Mouse (Mus musculus): ENCODE measurements around the gene Bahcc1. TPM values are rescaled to one million over a fixed set of nuclear protein-coding genes. Genes with fewer than 3 reads are reported as not detected.

Gene Bahcc1
- total RNA-seq, 2 experiments from 2014 or later = 19.7 to 20.6 TPM

DNA sequence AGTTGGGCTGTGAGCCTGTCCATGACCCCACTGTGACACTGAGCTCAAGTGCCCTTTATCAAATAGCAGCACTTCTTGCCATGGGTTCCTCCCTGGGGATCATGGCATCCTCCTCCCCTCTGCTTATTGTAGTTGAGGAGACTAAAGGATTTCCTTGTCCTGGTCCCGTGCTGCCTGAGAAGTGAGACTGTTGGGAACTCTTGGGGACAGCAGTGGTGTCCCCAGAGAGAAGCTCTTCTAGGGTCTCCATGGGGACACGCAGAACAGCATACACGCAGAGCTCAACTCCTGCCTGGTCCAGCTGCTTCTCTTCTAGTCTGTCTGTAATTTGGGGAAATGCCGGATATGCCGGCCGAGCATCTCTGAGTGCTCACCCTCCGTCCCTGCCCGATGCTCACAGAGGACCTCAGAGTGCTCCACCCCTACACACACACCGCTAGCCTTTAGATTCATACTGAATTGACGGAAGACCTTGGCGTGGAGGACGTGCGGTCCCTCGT, 33.6 kb downstream of the Bahcc1 start:
- intact Hi-C loops (cut with DNase I) = no loop called here

DNA sequence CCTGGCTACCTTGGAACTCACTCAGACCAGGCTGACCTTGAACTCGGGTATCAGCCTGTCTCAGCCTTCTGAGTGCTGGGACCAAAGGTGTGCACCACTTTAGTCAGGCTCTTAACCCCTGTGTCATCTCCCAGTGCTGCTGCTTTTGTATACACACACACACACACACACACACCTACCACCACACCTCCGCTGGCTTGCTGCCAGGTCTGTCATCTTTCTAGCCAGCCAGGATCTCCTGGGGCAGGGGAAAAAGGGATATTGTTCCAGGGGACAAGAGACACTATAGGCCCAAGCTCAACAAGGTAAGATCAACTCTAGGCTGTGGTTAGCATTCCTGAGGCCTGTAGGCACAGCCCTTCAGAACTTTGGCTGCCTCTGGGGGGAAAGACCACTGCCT, 34.5 kb downstream of the Bahcc1 start:
- intact Hi-C loops (cut with DNase I) = no loop called here
- DNase-seq (ENCODE audit: extremely low spot score in 1 of 2, low spot score in 2 of 2) = no peak

More for the DNA sequence above, 33.6 kb downstream of the Bahcc1 start:
- DNase-seq (ENCODE audit: extremely low spot score in 1 of 2, low spot score in 2 of 2) = no peak

- intact Hi-C loops (cut with DNase I) = no loop called here
- DNase-seq (ENCODE audit: extremely low spot score in 1 of 2, low spot score in 2 of 2) = no peak
Observed at GRCm38 (mm10) chr11:120267676-120268075, 34.9 kb downstream of the Bahcc1 start.

DNA sequence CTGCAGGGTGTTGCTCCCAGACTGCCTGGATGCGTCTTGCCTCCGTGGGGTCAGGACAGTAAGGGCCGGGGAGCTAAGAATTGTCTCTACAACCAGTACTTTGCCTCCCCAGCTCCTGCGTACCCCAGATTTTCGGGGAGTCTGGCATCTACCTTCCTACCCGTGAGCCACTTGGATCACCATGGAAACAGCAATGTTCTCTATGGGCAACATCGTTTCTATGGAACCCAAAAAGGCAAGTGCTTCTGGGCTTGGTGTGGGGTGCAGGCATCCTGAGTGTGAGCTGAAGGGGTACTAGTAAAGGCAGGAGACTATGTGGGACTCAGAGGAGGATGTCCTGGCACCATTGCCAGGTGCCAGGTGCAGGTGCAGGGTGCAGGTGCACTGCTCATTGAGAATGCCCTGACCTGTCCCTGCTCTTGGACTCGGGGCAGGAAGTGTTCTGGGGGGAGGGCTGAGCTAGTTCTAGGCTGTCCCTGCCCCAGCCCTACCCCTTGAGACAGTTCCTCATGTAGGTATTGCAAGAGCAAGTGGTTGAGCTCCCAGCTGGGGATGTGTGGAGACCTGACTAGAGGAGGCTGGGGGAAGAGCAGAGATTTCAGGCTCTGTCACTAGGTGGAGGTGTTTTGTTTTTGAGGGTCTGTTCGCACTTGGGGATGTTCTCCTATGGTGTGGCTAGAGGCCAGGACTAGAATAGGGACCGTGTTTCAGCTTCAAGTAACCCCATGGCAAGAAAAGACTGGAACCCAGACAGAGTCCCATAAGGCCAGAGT, 35.6 kb downstream of the Bahcc1 start:
- intact Hi-C loops (cut with DNase I) = no loop called here
- DNase-seq (ENCODE audit: extremely low spot score in 1 of 2, low spot score in 2 of 2) = peak in 1 of 2 experiments; percentile 62

- intact Hi-C loops (cut with DNase I) = no loop called here
- no peak for DNase-seq (ENCODE audit: extremely low spot score in 1 of 2, low spot score in 2 of 2)
Observed at GRCm38 (mm10) chr11:120269007-120269406, 36.3 kb downstream of the Bahcc1 start.

- DNase-seq (ENCODE audit: extremely low spot score in 1 of 2, low spot score in 2 of 2) = peak in 1 of 2 experiments; percentile 50
- intact Hi-C loops (cut with DNase I) = no loop called here
Observed at GRCm38 (mm10) chr11:120269498-120270104, 36.9 kb downstream of the Bahcc1 start.

DNA sequence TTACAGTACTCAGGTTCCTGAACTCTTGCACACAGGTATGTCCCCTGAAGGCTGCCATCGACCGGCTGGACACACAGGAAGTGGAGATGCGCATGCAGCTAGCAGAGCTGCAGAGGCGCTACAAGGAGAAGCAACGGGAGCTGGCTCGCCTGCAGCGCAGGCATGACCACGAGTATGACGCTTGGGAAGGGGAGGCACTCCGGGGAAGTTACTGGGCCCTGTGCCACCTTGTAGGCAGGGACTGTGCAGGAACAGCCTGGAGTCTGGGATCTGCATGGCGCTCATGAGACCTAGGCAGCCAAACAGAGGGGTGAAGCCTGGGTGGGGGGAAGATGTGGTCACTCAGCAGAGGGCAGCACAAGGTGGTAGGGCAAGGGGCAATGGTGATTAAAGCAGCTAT, 46.6 kb downstream of the Bahcc1 start:
- intact Hi-C loops (cut with DNase I) = no loop called here
- no peak for DNase-seq (ENCODE audit: extremely low spot score in 1 of 2, low spot score in 2 of 2)

- DNase-seq (ENCODE audit: extremely low spot score in 1 of 2, low spot score in 2 of 2) = peak; percentile 34 to 75
- intact Hi-C loops (cut with DNase I) = no loop called here
Observed at GRCm38 (mm10) chr11:120280281-120280773, 47.6 kb downstream of the Bahcc1 start.

DNA sequence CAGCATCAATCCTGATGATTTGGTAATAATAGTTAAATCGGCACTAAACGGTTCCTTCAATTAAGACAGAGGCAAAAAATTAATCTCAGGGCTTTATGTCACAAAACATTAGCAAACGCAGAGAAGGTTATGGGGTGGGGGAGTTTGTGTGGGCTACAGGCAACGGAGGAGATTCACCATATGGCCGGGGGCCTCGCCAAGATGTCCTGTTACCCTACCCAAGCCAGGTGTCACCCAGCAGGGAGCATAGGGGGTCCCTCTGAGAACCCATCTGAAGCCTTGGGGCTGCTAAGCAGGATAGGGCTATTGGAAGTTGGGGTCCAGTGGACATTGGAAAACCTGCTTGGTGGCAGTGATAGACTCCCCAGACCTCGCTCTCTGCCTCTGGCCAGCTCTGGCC, 48.0 kb downstream of the Bahcc1 start:
- intact Hi-C loops (cut with DNase I) = no loop called here
- no peak for DNase-seq (ENCODE audit: extremely low spot score in 1 of 2, low spot score in 2 of 2)

DNA sequence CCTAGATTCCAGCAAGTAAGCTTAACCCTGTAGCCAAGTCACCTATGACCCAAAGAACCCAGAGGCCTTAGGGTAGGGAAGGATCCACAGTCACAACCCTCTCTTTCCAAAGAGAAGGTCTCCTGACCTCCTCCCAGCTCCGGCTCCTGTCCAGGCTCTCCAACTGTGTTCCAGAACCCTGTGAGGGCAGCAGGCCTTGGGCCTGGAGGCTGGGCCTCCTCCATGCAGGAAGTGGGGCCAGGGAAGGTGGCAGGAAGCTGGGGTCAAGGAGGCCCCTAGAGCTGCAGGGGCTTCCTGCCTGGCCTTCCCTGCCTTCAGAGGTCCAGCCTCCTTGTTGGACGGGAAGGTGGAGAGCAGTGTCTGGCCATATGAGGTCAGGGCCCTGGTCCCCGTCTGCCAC, 48.5 kb downstream of the Bahcc1 start:
- DNase-seq (ENCODE audit: extremely low spot score in 1 of 2, low spot score in 2 of 2) = peak in 1 of 2 experiments; percentile 79
- intact Hi-C loops (cut with DNase I) = no loop called here

GRCm38 (mm10) chr11:120283542-120283941, 50.8 kb downstream of the Bahcc1 start:
- peak in 1 of 2 experiments; percentile 68 for DNase-seq (ENCODE audit: extremely low spot score in 1 of 2, low spot score in 2 of 2)
- intact Hi-C loops (cut with DNase I) = no loop called here

DNA sequence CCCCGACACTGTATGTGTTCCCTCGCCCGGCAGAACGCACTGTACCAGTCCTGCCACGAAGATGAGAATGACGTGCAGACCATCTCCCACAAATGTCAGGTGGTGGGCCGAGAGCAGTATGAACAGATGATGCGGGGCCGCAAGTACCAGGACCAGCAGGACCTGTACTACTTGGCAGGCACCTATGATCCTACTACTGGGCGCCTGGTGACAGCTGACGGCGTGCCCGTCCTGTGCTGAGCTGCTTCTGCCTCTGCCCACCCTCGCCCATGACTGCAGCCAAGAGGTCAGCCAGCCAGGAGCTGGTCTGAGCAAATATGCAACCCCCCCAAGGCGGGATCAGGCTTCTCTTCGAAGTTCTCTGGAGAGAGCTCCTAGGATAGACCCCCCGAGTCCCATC, 56.9 kb downstream of the Bahcc1 start:
- no peak for DNase-seq (ENCODE audit: extremely low spot score in 1 of 2, low spot score in 2 of 2)

DNA sequence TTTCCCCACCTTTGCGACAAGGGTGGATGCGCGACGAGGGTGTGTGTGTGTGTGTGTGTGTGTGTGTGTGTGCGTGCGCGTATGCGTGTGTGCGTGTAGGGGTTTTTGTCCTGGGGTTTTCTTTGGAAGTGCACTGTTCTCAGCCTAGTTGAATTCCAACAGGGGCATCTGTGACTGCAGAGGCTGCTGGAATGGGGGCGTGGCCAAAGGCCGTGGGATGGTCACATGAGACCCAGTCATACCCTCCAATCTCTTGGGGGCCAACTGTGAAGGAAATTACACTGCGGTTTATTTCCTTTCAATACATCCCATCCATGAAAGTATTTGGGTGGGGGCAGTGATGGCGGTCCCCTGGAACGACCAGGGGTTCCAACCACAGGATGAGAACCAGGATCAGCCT, 57.5 kb downstream of the Bahcc1 start:
- no peak for DNase-seq (ENCODE audit: extremely low spot score in 1 of 2, low spot score in 2 of 2)

More for the DNA sequence above, 56.9 kb downstream of the Bahcc1 start:
- intact Hi-C loops (cut with DNase I) = no loop called here

GRCm38 (mm10) chr11:120293714-120294113, 61.0 kb downstream of the Bahcc1 start:
- peak in 1 of 2 experiments; percentile 26 for DNase-seq (ENCODE audit: extremely low spot score in 1 of 2, low spot score in 2 of 2)
- intact Hi-C loops (cut with DNase I) = no loop called here

More for the DNA sequence above, 57.5 kb downstream of the Bahcc1 start:
- intact Hi-C loops (cut with DNase I) = no loop called here

- DNase-seq (ENCODE audit: extremely low spot score in 1 of 2, low spot score in 2 of 2) = peak in 1 of 2 experiments; percentile 34
- intact Hi-C loops (cut with DNase I) = no loop called here
Observed at GRCm38 (mm10) chr11:120296305-120297144, 63.8 kb downstream of the Bahcc1 start.

DNA sequence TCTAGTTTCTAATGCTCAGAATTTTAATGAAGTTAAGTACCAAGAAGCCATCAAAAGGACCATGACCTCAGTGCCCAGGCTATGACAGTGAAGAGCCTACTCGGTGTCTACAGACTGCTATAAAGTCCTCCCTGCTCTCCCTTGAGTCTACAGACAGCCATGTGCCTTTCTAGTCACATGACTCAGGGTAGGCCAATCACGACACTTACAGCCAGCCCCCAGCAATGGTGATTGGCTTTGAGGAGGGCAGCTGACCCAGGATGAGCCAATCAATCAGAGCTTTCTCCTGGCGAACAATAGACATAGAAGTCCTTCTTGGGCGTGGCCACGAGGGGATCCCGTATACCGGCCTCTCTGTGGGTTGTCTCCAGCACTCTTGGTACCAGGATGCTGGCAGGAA, 65.0 kb downstream of the Bahcc1 start:
- intact Hi-C loops (cut with DNase I) = no loop called here
- DNase-seq (ENCODE audit: extremely low spot score in 1 of 2, low spot score in 2 of 2) = no peak

DNA sequence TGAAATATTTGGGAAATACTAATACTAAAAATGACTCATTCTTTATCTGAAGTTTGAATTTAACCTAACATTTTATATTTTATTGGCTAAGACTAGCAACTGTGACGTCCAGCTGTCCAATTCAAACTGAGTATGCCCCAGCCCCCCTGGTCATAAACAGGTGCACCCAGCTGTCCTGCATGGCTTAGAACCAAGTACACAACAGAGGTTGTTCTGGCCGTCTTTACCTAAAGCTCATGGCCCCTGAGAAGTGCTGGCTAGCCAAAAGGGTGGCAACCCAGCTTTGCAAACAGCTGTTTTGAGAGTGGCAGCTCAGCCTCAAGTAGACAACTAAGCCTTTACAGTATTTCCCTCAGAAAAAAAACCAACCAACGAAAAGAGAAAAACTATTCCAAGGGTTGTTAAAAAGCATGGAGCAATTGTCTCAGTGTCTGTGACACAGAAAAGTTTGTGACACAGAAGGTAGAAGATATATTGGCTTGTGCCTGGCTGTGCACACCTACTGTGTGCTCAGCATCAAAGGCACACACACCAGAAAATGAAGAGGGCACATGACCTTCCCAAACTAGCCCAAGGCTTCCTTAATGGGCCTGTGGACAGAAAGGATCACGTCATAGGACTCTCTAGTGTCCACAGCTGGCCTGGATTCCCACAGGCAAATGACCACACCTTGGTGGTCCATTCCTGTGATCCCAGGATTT, 65.8 kb downstream of the Bahcc1 start:
- intact Hi-C loops (cut with DNase I) = no loop called here
- no peak for DNase-seq (ENCODE audit: extremely low spot score in 1 of 2, low spot score in 2 of 2)

DNA sequence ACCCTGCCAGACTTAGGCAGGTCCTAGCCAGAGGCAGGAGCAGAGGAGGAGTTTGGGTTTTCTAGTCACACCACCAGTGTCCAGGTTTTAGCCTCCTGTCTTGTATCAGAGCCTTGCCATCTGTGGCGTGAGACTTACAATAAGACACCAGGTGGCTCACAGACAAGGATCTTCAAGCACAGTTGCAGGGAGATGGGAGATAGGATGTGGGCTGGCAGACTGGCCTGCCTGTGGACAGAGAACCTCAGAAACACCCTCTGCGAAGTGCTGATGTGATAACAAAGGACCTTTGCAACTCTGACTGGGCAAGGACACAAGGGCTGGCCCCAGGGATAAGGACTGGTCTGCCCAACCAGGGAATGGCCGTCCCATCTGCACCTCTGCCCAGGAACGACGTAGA, 66.7 kb downstream of the Bahcc1 start:
- intact Hi-C loops (cut with DNase I) = no loop called here
- no peak for DNase-seq (ENCODE audit: extremely low spot score in 1 of 2, low spot score in 2 of 2)

DNA sequence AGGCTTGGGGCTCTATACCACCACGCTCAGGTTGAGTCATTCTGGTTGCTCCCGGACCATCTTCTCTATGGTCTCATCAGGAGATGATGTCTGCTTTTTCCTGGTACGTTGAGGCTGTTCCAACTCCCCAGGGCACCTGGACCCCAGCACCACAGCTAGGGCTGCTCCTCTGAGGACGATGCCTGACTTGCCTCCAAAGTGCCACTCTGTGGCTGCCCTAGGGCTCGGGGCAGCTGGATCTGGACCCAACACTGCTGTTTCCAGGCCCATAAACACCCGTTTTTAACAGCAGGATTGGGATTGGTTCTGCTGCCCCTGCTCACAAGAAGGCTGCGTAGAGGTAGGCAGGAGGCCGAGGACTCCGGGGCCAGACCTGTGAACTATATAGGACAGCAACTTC, 70.4 kb downstream of the Bahcc1 start:
- intact Hi-C loops (cut with DNase I) = no loop called here
- DNase-seq (ENCODE audit: extremely low spot score in 1 of 2, low spot score in 2 of 2) = no peak
